Mouse (Mus musculus) midbrain, embryonic 11.5 days (tissue): ENCODE results near the gene Alkal2. TPM values are rescaled to one million over a fixed set of nuclear protein-coding genes. Genes with fewer than 3 reads are reported as not detected.

Experiments
- ATAC-seq: fragments of 200-750 bp; cut with Nextera tagmentation; 2 replicates; pipeline ENCODE4 v1.8.0; 2017; ENCODE audit warnings: moderate TSS enrichment, moderate library complexity; ENCODE audit not compliant: low FRiP score
- DNase-seq: peaks from one replicate; pipeline ENCODE4 v3.0.0; 2015; ENCODE audit warnings: low spot score; ENCODE audit errors: missing footprints
- H3K27ac ChIP-seq: fragments of 300-500 bp; sonication (generic); 2 replicates; pipeline ENCODE4 v1.5.1; 2014; ENCODE audit warnings: low read depth, low read length
- H3K27me3 ChIP-seq: fragments of 300-500 bp; sonication (generic); 2 replicates; pipeline ENCODE4 v1.6.1; 2014; ENCODE audit warnings: mild to moderate bottlenecking, low read length, moderate library complexity, mixed read lengths; ENCODE audit not compliant: control insufficient read depth, insufficient read depth
- H3K36me3 ChIP-seq: fragments of 300-500 bp; sonication (generic); 2 replicates; pipeline ENCODE4 v1.6.1; 2014; ENCODE audit warnings: mild to moderate bottlenecking, low read length, moderate library complexity, mixed read lengths; ENCODE audit not compliant: control insufficient read depth, insufficient read depth
- H3K4me1 ChIP-seq: fragments of 300-500 bp; sonication (generic); 2 replicates; pipeline ENCODE4 v1.6.1; 2014; ENCODE audit warnings: low read length; ENCODE audit not compliant: control insufficient read depth, insufficient read depth
- H3K4me2 ChIP-seq: fragments of 300-500 bp; sonication (generic); 2 replicates; pipeline ENCODE4 v1.6.1; 2014; ENCODE audit warnings: mild to moderate bottlenecking, moderate library complexity
- H3K4me3 ChIP-seq: fragments of 300-500 bp; sonication (generic); 2 replicates; pipeline ENCODE4 v1.5.1; 2014; ENCODE audit warnings: low read depth, low read length
- H3K9ac ChIP-seq: fragments of 300-500 bp; sonication (generic); 2 replicates; pipeline ENCODE4 v1.6.1; 2014; ENCODE audit warnings: low read length
- H3K9me3 ChIP-seq: fragments of 300-500 bp; sonication (generic); 2 replicates; pipeline ENCODE4 v1.6.1; 2016; ENCODE audit warnings: low read length; ENCODE audit not compliant: control insufficient read depth
- WGBS: fragments of 180-500 bp; shearing (Covaris S2); extraction: QIAGEN DNeasy Blood & Tissue Kit; methylation state at CpG from one replicate; pipeline ENCODE4 v1.1.7; 2014; 5-methylcytosine and 5-hydroxymethylcytosine counted together
- polyA plus RNA-seq: library from polyadenylated mRNA; unstranded; fragments of >200 nt; fragmentation: Nextera tagmentation; extraction: Ambion mirVana; gene quantifications from 2 replicates; pipeline ENCODE4 v1.2.1, GENCODE M21; 2014

Alkal2 gene
- polyA plus RNA-seq, 1 experiment from 2014 or later, result 0.26 TPM

- Histone ChIP-seq H3K27ac (no peak overlapping the region), H3K27me3 (no peaks in the 10 kb centered on the region), H3K4me1 (peaks cover 6% of the 10 kb centered on the region; the same call in 1 of the 2 replicates), H3K36me3 (no peaks in the 10 kb centered on the region), H3K4me3 (peak overlapping the region; percentile 49), H3K9ac (peak overlapping the region; percentile 86), H3K4me2 (peak overlapping the region; percentile 75), H3K9me3 (no peaks in the 10 kb centered on the region)
- 19% methylated on average over 8 of the region's 8 CpGs for WGBS
- DNase-seq (peak; percentile 85), ATAC-seq (no peak)
These were observed 26.7 kb downstream of the Alkal2 start for GRCm38 (mm10) chr12:30910860-30911259.

DNA sequence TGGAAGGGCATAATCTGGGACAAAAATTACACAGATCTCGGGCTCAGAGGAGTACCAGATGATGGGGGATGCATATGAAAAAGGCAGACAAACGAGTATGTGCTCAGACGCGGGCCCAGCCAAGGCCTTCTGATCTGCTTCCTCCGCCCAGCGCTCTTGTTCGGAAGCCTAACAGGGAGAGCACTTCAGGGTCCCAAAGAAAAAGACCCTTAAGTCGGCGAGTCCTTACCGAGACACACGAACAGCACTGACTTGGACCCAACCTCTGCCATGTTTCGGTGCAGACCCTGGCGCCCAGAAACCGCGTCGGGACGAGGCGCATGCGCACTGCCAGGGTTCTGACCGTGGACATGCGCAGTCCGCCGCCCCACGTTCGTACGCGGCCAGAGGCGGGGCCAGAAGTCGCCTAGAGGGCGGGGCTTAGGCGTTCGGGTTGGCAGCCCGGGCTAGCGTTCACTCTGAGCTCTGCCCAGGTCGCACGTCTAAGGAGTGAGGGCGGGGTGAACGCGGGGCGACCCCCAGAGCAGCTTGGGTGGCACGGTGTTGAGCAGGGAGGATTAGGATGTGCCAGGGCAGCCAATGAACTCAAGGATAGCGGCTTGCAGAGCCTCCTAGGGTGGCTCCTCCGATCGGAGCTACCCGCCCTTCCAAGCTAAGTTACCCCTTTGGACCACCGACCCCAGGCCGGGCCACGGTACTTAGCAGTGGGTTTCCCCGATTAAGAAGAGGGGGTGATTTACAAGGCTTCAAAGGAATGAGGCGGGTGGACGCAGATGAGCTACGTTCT is 27.3 kb downstream of the Alkal2 start, which contains the start of the genes Acp1 and Sh3yl1:
Gene Acp1 (minus strand): TSS at position 329 of the 787 bp plus-strand sequence.
Gene Sh3yl1 (plus strand): TSS at position 408 of the 787 bp plus-strand sequence.
- ATAC-seq (peak; percentile 98), DNase-seq (peak; percentile 100)
- Histone ChIP-seq H3K9me3 (no peaks in the 10 kb centered on the region), H3K9ac (peak within 1 kb of the TSS; percentile 86), H3K27me3 (no peaks in the 10 kb centered on the region), H3K4me3 (peak within 1 kb of the TSS; percentile 49), H3K27ac (no peak within 1 kb of the TSS), H3K4me1 (peaks cover 6% of the 10 kb centered on the region; the same call in 1 of the 2 replicates), H3K36me3 (no peaks in the 10 kb centered on the region), H3K4me2 (peak within 1 kb of the TSS; percentile 75)
- WGBS, result under 1% methylated on average over 47 of the region's 52 CpGs

- no peak; the same call in 1 of the 2 replicates for ATAC-seq
- H3K27ac ChIP-seq, result no peak overlapping the region
- no peaks in the 10 kb centered on the region for H3K27me3 ChIP-seq
- DNase-seq, result no peak
- no peaks in the 10 kb centered on the region for H3K36me3 ChIP-seq
- H3K4me1 ChIP-seq, result peaks cover 6% of the 10 kb centered on the region; the same call in 1 of the 2 replicates
- peak overlapping the region; percentile 75 for H3K4me2 ChIP-seq
- H3K9me3 ChIP-seq, result no peaks in the 10 kb centered on the region
- peak overlapping the region; percentile 49 for H3K4me3 ChIP-seq
- H3K9ac ChIP-seq, result peak overlapping the region; percentile 86
- under 1% methylated on average over 19 of the region's 19 CpGs for whole genome bisulfite sequencing
These were observed 27.9 kb downstream of the Alkal2 start for GRCm38 (mm10) chr12:30912048-30912381.

DNA sequence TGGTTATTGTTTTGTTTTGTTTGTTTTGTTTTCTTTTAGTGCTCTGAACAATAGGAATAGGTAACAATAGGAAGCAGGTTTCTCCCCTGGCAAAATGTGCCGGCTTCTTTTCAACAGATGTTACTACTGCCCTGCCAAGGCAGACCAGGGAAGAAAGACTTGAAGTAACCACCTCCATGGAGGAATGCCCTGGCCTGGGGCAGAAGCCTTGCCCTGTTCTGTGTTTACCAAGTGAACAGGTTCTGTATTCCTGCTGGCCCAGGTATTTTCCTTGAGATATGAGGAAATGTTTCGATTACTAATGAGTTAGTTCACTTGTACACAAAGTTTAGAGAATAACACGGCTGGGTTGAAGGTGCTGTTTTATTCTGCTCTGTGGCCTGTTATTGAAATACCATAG is 28.7 kb downstream of the Alkal2 start:
- Histone ChIP-seq H3K4me3 (no peak overlapping the region), H3K9me3 (no peaks in the 10 kb centered on the region), H3K27me3 (no peaks in the 10 kb centered on the region), H3K4me1 (peaks cover 6% of the 10 kb centered on the region; the same call in 1 of the 2 replicates), H3K36me3 (no peaks in the 10 kb centered on the region), H3K4me2 (peak overlapping the region; percentile 75; the same call in 1 of the 2 replicates), H3K9ac (no peak overlapping the region), H3K27ac (no peak overlapping the region)
- ATAC-seq, result no peak
- DNase-seq, result no peak
- 71% methylated on average over 3 of the region's 3 CpGs for WGBS

DNA sequence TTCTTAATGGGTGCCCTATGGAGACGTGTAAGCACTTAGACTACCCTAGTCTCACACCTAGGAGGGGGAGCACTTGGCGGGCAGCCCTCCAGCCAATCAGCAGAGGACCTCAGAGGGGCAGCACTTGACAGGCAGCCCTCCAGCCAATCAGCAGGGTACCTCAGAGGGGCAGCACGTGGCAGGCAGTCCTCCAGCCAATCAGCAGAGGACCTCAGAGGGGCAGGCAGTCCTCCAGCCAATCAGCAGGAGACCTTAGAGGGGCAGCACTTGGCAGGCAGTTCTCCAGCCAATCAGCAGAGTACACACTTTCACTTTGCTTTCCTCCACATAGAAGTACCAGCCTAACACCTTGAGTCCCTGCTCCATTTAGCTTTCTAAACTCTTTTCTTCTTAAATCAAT is 38.3 kb downstream of the Alkal2 start:
- DNase-seq, result no peak
- Histone ChIP-seq H3K27me3 (no peaks in the 10 kb centered on the region), H3K36me3 (no peaks in the 10 kb centered on the region), H3K4me1 (no peaks in the 10 kb centered on the region), H3K27ac (no peak overlapping the region), H3K4me2 (no peak overlapping the region), H3K9ac (no peak overlapping the region), H3K4me3 (no peak overlapping the region), H3K9me3 (no peaks in the 10 kb centered on the region)
- 82% methylated on average over 3 of the region's 3 CpGs for WGBS
- no peak for ATAC-seq

GRCm38 (mm10) chr12:30928182-30928581 is 44.1 kb downstream of the Alkal2 start:
- Histone ChIP-seq H3K4me1 (no peaks in the 10 kb centered on the region), H3K27me3 (no peaks in the 10 kb centered on the region), H3K4me2 (no peak overlapping the region), H3K9ac (no peak overlapping the region), H3K27ac (no peak overlapping the region), H3K9me3 (no peaks in the 10 kb centered on the region), H3K36me3 (no peaks in the 10 kb centered on the region), H3K4me3 (no peak overlapping the region)
- DNase-seq (no peak), ATAC-seq (no peak)
- 87% methylated on average over 6 of the region's 6 CpGs for whole genome bisulfite sequencing

- H3K4me2 ChIP-seq, result no peak overlapping the region
- no peak overlapping the region for H3K9ac ChIP-seq
- H3K27me3 ChIP-seq, result no peaks in the 10 kb centered on the region
- no peaks in the 10 kb centered on the region for H3K36me3 ChIP-seq
- WGBS, result 74% methylated on average over 2 of the region's 2 CpGs
- ATAC-seq, result no peak
- no peak for DNase-seq
- no peak overlapping the region for H3K27ac ChIP-seq
- no peaks in the 10 kb centered on the region for H3K4me1 ChIP-seq
- H3K4me3 ChIP-seq, result no peak overlapping the region
- H3K9me3 ChIP-seq, result no peaks in the 10 kb centered on the region
These were observed 49.2 kb downstream of the Alkal2 start for GRCm38 (mm10) chr12:30933299-30933698.

- Histone ChIP-seq H3K9ac (no peak overlapping the region), H3K27me3 (no peaks in the 10 kb centered on the region), H3K36me3 (no peaks in the 10 kb centered on the region), H3K4me2 (no peak overlapping the region), H3K4me3 (no peak overlapping the region), H3K27ac (no peak overlapping the region), H3K4me1 (no peaks in the 10 kb centered on the region), H3K9me3 (no peaks in the 10 kb centered on the region)
- DNase-seq (no peak), ATAC-seq (no peak)
- WGBS, result 77% methylated on average over 2 of the region's 2 CpGs
These were observed 52.8 kb downstream of the Alkal2 start for GRCm38 (mm10) chr12:30936899-30937298.
